Mouse (Mus musculus) liver, adult 2 months (tissue): Measurements from ENCODE around the gene Vmp1.

ENCODE experiments used
- CTCF ChIP-seq: fragments of 200-500 bp; IDR thresholded peaks from 2 replicates; pipeline ENCODE4 v1.5.1; 2011; ENCODE audit warnings: low read depth, low read length, control low read depth
- POLR2A ChIP-seq: fragments of 200-500 bp; IDR thresholded peaks from 2 replicates; pipeline ENCODE4 v1.6.1; 2011; ENCODE audit warnings: low read length, control low read depth; ENCODE audit not compliant: insufficient read depth; ENCODE audit errors: extremely low read depth

DNA sequence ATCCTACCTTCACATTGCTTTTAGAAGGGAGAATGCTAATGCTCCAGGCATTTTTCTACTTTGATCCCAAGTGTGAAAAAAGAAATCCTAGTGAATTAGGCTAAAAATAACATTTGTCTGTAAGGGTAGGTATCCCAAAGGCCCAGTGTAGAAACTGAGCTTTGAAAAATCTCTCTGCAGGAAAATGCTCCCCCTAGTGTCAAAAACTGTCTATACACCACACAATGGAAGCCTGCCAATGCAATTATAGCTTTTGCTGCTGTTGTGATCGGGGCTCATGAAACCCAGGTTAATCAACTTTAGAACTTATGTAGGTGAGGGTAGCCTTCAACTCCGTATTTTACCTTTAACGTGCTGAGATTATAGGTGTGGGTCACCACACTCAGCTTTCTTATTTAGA, 30.2 kb downstream of the Vmp1 start:
- TF ChIP-seq CTCF (peak; percentile 62), POLR2A (no peak)
